Mouse (Mus musculus): ENCODE measurements around the gene Tub.

Tub gene

GRCm38 (mm10) chr7:108985934-108986708 lies 36.0 kb downstream of the Tub start:
- DNase-seq: no peak

GRCm38 (mm10) chr7:108991207-108991606 lies 41.1 kb downstream of the Tub start:
- no peak for DNase-seq

- DNase-seq: peak; percentile 73
These were observed 43.1 kb downstream of the Tub start for GRCm38 (mm10) chr7:108993230-108993629.

GRCm38 (mm10) chr7:108993881-108994291 lies 43.7 kb downstream of the Tub start:
- DNase-seq: no peak

- no peak for DNase-seq
These were observed 46.0 kb downstream of the Tub start for GRCm38 (mm10) chr7:108996156-108996555.

- peak; percentile 28 for DNase-seq
These were observed 50.3 kb downstream of the Tub start for GRCm38 (mm10) chr7:109000315-109000954.

GRCm38 (mm10) chr7:109001971-109002370 lies 51.8 kb downstream of the Tub start:
- DNase-seq: no peak

- DNase-seq: no peak
These were observed 53.5 kb downstream of the Tub start for GRCm38 (mm10) chr7:109003653-109004052.

- no peak for DNase-seq
These were observed 59.1 kb downstream of the Tub start for GRCm38 (mm10) chr7:109009260-109009659.

GRCm38 (mm10) chr7:109010720-109011595 lies 60.8 kb downstream of the Tub start:
- DNase-seq: no peak

- no peak for DNase-seq
These were observed 61.5 kb downstream of the Tub start for GRCm38 (mm10) chr7:109011596-109012180.

GRCm38 (mm10) chr7:109012575-109012974 lies 62.4 kb downstream of the Tub start:
- no peak for DNase-seq

GRCm38 (mm10) chr7:109012998-109013625 lies 63.0 kb downstream of the Tub start:
- DNase-seq: no peak

GRCm38 (mm10) chr7:109014851-109015250 lies 64.7 kb downstream of the Tub start:
- DNase-seq: no peak

GRCm38 (mm10) chr7:109016378-109016923 lies 66.3 kb downstream of the Tub start:
- DNase-seq: no peak

GRCm38 (mm10) chr7:109019243-109019642 lies 69.1 kb downstream of the Tub start:
- DNase-seq: no peak

GRCm38 (mm10) chr7:109021428-109021827 lies 71.3 kb downstream of the Tub start:
- peak; percentile 70 for DNase-seq

GRCm38 (mm10) chr7:109025743-109026142 lies 75.6 kb downstream of the Tub start:
- no peak for DNase-seq

GRCm38 (mm10) chr7:109026976-109027375 lies 76.8 kb downstream of the Tub start:
- DNase-seq: no peak

GRCm38 (mm10) chr7:109027721-109028120 lies 77.6 kb downstream of the Tub start:
- DNase-seq: no peak

- peak; percentile 54 for DNase-seq
These were observed 78.1 kb downstream of the Tub start for GRCm38 (mm10) chr7:109028204-109028603.

GRCm38 (mm10) chr7:109029961-109030465 lies 79.9 kb downstream of the Tub start:
- DNase-seq: no peak

All from lung, postnatal 14 days (tissue).